Mouse (Mus musculus): ENCODE data around the gene Olfr56.
"Not testable (repeated sequence)": the region's sequence is repeated elsewhere in the genome, so short reads cannot be mapped to it uniquely, and the experiment has no call there.

DNA sequence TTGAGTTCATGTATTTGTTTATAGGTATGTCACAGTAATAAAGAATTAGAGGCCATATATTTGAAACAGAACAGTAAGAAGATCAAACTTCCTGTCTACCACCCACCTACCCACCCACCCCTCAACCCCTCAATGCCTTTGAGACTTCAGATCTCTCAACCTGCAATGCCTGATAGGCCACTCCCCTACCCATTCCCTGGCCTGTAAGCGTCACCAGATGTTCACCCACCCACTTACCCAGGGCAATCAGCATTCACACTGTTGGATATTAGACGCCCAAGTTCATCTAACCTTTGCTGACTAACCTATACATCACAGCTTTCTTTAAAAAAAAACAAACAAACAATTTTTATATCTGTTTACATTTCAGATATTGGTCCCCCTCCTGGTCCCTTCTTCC, 11.3 kb downstream of the Olfr56 start:
- not testable (repeated sequence) for TF ChIP-seq CTCF, POLR2A (IDR thresholded peaks at IDR 0.05; ENCODE audit: insufficient read depth, low read depth, low read length)
